Mouse (Mus musculus) MEL (cell line): ENCODE data around the gene Slc22a5.

ENCODE experiments used
- CHD2 ChIP-seq: IDR thresholded peaks from 2 replicates; pipeline ENCODE4 v1.6.1; 2011; ENCODE audit warnings: low read length, improper control_type of control experiment
- CTCF ChIP-seq, 3 experiments: IDR thresholded peaks in 2 of 3; conservative IDR thresholded peaks in 1 of 3; 2 replicates each; pipeline ENCODE4 v1.5.1; 2011 to 2012; ENCODE audit warnings: low read length in 3 of 3, low read depth in 2 of 3, mild to moderate bottlenecking in 2 of 3, improper control_type of control experiment in 1 of 3, inconsistent platforms in 1 of 3, mixed read lengths in 1 of 3, moderate library complexity in 1 of 3; ENCODE audit not compliant: control insufficient read depth in 1 of 3, insufficient read depth in 1 of 3, poor library complexity in 1 of 3, severe bottlenecking in 1 of 3
- EP300 ChIP-seq, 2 experiments: IDR thresholded peaks; 2 replicates each; pipeline ENCODE4 v1.6.1; 2011; ENCODE audit warnings: improper control_type of control experiment in 2 of 2, low read length in 2 of 2, low read depth in 1 of 2, mild to moderate bottlenecking in 1 of 2
- ETS1 ChIP-seq: IDR thresholded peaks from 2 replicates; pipeline ENCODE4 v1.6.1; 2012; ENCODE audit warnings: low read depth, mild to moderate bottlenecking, inconsistent platforms, low read length, improper control_type of control experiment, moderate library complexity
- NRF1 ChIP-seq: IDR thresholded peaks from 2 replicates; pipeline ENCODE4 v1.6.1; 2014; ENCODE audit warnings: low read depth, mild to moderate bottlenecking, inconsistent platforms, low read length, improper control_type of control experiment, moderate library complexity; ENCODE audit not compliant: poor library complexity, insufficient read depth, severe bottlenecking
- POLR2A ChIP-seq, 2 experiments: IDR thresholded peaks; 2 replicates each; pipeline ENCODE4 v1.6.1; 2011 to 2012; ENCODE audit warnings: low read length in 2 of 2, mild to moderate bottlenecking in 2 of 2, control low read depth in 1 of 2, improper control_type of control experiment in 1 of 2, low read depth in 1 of 2, moderate library complexity in 1 of 2; ENCODE audit not compliant: control insufficient read depth in 1 of 2, insufficient read depth in 1 of 2, poor library complexity in 1 of 2
- POLR2AphosphoS2 ChIP-seq: IDR thresholded peaks from 2 replicates; pipeline ENCODE4 v1.6.1; 2011; ENCODE audit warnings: low read length, improper control_type of control experiment
- ZMIZ1 ChIP-seq: IDR thresholded peaks from 2 replicates; pipeline ENCODE4 v1.6.1; 2012; ENCODE audit warnings: low read depth, mild to moderate bottlenecking, inconsistent platforms, low read length, improper control_type of control experiment, moderate library complexity

- TF ChIP-seq CHD2 (no peak), ETS1 (no peak), CTCF (IDR thresholded peaks at IDR 0.05 in 2 of 3, conservative IDR thresholded peaks at IDR 0.05 in 1 of 3; ENCODE audit: control insufficient read depth in 1 of 3, insufficient read depth in 1 of 3, low read depth in 2 of 3, low read length in 3 of 3, poor library complexity in 1 of 3, severe bottlenecking in 1 of 3) (no peak), POLR2A (IDR thresholded peaks at IDR 0.05; ENCODE audit: control insufficient read depth in 1 of 2, insufficient read depth in 1 of 2, low read depth in 1 of 2, low read length in 2 of 2, poor library complexity in 1 of 2) (no peak), NRF1 (no peak), POLR2AphosphoS2 (no peak), ZMIZ1 (no peak), EP300 (IDR thresholded peaks at IDR 0.05; ENCODE audit: low read depth in 1 of 2, low read length in 2 of 2) (no peak)
Observed at GRCm38 (mm10) chr11:53900991-53901390, 9.5 kb upstream of the Slc22a5 start.
